Comparison of ENCODE assay signal across 8 mouse cellular contexts in the genomic region with DNA sequence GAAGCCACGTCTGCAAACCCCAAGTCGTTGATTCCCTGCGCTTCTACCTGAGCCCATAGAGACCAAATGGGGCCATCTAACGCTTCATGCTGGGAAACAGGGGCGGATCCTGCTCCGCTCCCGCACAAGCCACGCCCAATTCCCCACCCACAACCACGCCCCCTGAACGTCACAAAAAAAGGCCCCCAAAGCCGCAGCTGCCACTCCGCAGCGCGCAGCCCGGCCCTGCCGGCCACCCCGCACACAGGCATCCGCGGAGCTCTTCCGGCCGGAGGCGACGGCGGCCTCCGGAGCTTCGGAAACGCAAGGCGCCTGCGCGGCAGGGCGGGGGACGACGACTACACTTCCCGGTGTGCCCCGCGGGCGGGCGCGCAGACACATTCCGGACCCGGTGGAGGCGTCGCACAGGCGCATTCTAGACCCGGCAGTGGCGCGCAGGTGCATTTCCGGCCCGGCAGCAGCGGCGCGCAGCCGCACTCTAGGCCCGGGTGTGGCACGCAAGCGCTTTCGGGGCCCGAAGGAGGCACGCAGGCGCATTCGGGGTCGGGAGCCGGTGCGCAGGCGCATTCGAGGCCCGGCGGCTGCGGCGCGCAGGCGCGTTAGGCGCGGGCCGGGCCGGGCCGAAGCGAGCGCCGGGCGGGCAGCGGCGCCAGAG. TPM values are rescaled to one million over a fixed set of nuclear protein-coding genes. Genes with fewer than 3 reads are reported as not detected.
A peak's percentile ranks its signal among the peaks of the same experiment; 100 is the strongest.
DNase-seq lines count a peak whose midpoint lies in the region; ATAC-seq lines count a peak whose summit lies in the region.

A gene (plus strand): TSS at position 605 of the 655 bp plus-strand sequence.

- 0% methylated on average over 71 of the region's 84 CpGs for WGBS in hindbrain, embryonic 12.5 days

- peaks cover 24% of the 10 kb centered on the region for H3K4me1 ChIP-seq in hindbrain, embryonic 12.5 days

- peak within 1 kb of the TSS; percentile 86 for H3K4me3 ChIP-seq in hindbrain, embryonic 12.5 days

- peak within 1 kb of the TSS; percentile 97 for H3K4me2 ChIP-seq in hindbrain, embryonic 12.5 days (replicated peaks)

- H3K36me3 ChIP-seq in hindbrain, embryonic 12.5 days = peaks cover 27% of the 10 kb centered on the region

- H3K27me3 ChIP-seq in hindbrain, embryonic 12.5 days = no peaks in the 10 kb centered on the region

- peak within 1 kb of the TSS; percentile 89 for H3K9ac ChIP-seq in hindbrain, embryonic 12.5 days

- peak within 1 kb of the TSS; percentile 81 for H3K27ac ChIP-seq in hindbrain, embryonic 12.5 days

- ATAC-seq in hindbrain, embryonic 12.5 days (ENCODE audit: low FRiP score) = peak; percentile 95

- H3K9me3 ChIP-seq in hindbrain, embryonic 12.5 days (replicated peaks) = no peaks in the 10 kb centered on the region

- peak; percentile 100 for DNase-seq in Muller cell, postnatal 12 days (ENCODE audit: inconsistent ontology term)
- peak; percentile 100 for DNase-seq in cerebellum, adult 9-11 months
- DNase-seq in frontal cortex, postnatal 10 days (ENCODE audit: low spot score in 2 of 2) = peak; percentile 99 to 100
- DNase-seq in layer of hippocampus, postnatal 25 days (ENCODE audit: extremely low spot score in 1 of 2, low spot score in 1 of 2) = peak; percentile 97
- DNase-seq in lung, postnatal 25 days (ENCODE audit: low spot score) = peak; percentile 99
- peak; percentile 98 for DNase-seq in retina, embryonic 14.5 days (ENCODE audit: low spot score)
- peak; percentile 98 for DNase-seq in thymus, postnatal 4 days

RNA-seq across cellular contexts. Expression of the gene that starts here (rescaled TPM):
- polyA plus RNA-seq in hindbrain, embryonic 12.5 days (2016; fragmentation: Nextera tagmentation; extraction: Ambion mirVana) = 121 and 124 TPM in 2 replicates
- 10 to 100 TPM; 67.1 to 77.7 TPM for total RNA-seq in layer of hippocampus, postnatal 25 days (2021)

Comparison
In these comparisons a context has a peak if more than half of its experiments do, and no peak if none do; other contexts are left out.
1. Peak in every context shown above with its lines: DNase-seq, ATAC-seq, H3K4me3 ChIP-seq and H3K27ac ChIP-seq.